Mouse (Mus musculus): ENCODE measurements around the gene Tent4a.

DNA sequence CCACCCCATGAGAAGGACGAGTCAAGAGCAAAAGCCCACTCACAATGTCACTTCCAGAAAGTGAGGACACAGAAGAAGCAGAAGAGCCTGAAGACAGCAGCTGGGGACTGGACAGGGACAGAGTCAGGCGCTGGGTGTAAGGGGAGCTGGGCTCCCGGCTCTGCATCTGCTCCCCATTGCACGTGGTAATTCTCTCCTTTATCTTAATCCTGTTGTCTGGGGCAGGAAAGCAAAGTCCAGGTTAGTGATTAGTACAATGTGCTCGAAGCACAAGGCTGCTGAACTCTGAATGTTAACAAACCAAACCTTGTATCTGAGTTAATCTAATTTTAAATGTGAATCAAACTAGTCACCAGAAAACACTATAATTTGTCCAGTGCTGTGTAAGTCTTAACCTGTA lies 31.6 kb downstream of the Tent4a start:
- TF ChIP-seq CTCF (conservative IDR thresholded peaks at IDR 0.05; ENCODE audit: insufficient read depth, insufficient read length, low read depth, low read length) (no peak), POLR2A (IDR thresholded peaks at IDR 0.05; ENCODE audit: low read depth, low read length) (no peak)

All from kidney, adult 2 months (tissue).